Comparison of ENCODE assay signal across 8 mouse cellular contexts in genomic region chr4:149373431-149373830, GRCm38 (mm10). TPM values are rescaled to one million over a fixed set of nuclear protein-coding genes. Genes with fewer than 3 reads are reported as not detected.
DNase-seq lines count a peak whose midpoint lies in the region; ATAC-seq lines count a peak whose summit lies in the region.

No protein-coding gene starts in this region.

- no peak overlapping the region for H3K27ac ChIP-seq in forebrain, embryonic 10.5 days
- no peak overlapping the region for H3K27ac ChIP-seq in forebrain, embryonic 16.5 days (ENCODE audit: low read length)
- no peak overlapping the region; the same call in 1 of the 2 replicates for H3K27ac ChIP-seq in neural tube, embryonic 15.5 days (replicated peaks)
- H3K27ac ChIP-seq in hindbrain, embryonic 14.5 days, result no peak overlapping the region

- no peak overlapping the region for H3K9ac ChIP-seq in forebrain, embryonic 16.5 days (replicated peaks; ENCODE audit: low read depth, low read length)
- H3K9ac ChIP-seq in neural tube, embryonic 15.5 days (replicated peaks), result no peak overlapping the region
- H3K9ac ChIP-seq in hindbrain, embryonic 14.5 days, result no peak overlapping the region

- peaks cover 5% of the 10 kb centered on the region; the same call in 1 of the 2 replicates for H3K4me1 ChIP-seq in forebrain, embryonic 10.5 days
- H3K4me1 ChIP-seq in forebrain, embryonic 16.5 days (replicated peaks; ENCODE audit: control insufficient read depth, insufficient read depth, low read length), result no peaks in the 10 kb centered on the region; the same call in none of the 2 replicates
- no peaks in the 10 kb centered on the region for H3K4me1 ChIP-seq in neural tube, embryonic 15.5 days
- no peaks in the 10 kb centered on the region; the same call in 1 of the 2 replicates for H3K4me1 ChIP-seq in hindbrain, embryonic 14.5 days (replicated peaks; ENCODE audit: control insufficient read depth, insufficient read depth, low read length)

- peaks cover 99% of the 10 kb centered on the region for H3K36me3 ChIP-seq in forebrain, embryonic 10.5 days (replicated peaks)
- H3K36me3 ChIP-seq in forebrain, embryonic 16.5 days (ENCODE audit: control insufficient read depth, insufficient read depth), result peaks cover 29% of the 10 kb centered on the region
- H3K36me3 ChIP-seq in neural tube, embryonic 15.5 days, result peaks cover 56% of the 10 kb centered on the region
- H3K36me3 ChIP-seq in hindbrain, embryonic 14.5 days (replicated peaks; ENCODE audit: control insufficient read depth, insufficient read depth), result peaks cover 94% of the 10 kb centered on the region

- no peak overlapping the region for H3K4me3 ChIP-seq in forebrain, embryonic 10.5 days
- no peak overlapping the region for H3K4me3 ChIP-seq in forebrain, embryonic 16.5 days (replicated peaks; ENCODE audit: low read length)
- no peak overlapping the region for H3K4me3 ChIP-seq in neural tube, embryonic 15.5 days (replicated peaks)
- H3K4me3 ChIP-seq in hindbrain, embryonic 14.5 days (replicated peaks; ENCODE audit: low read length), result no peak overlapping the region

- H3K4me2 ChIP-seq in forebrain, embryonic 16.5 days (ENCODE audit: low read length), result no peak overlapping the region
- H3K4me2 ChIP-seq in neural tube, embryonic 15.5 days, result no peak overlapping the region
- no peak overlapping the region for H3K4me2 ChIP-seq in hindbrain, embryonic 14.5 days (replicated peaks)

- H3K9me3 ChIP-seq in forebrain, embryonic 10.5 days, result no peaks in the 10 kb centered on the region
- H3K9me3 ChIP-seq in forebrain, embryonic 16.5 days (ENCODE audit: control insufficient read depth, low read length), result no peaks in the 10 kb centered on the region
- H3K9me3 ChIP-seq in neural tube, embryonic 15.5 days (replicated peaks), result no peaks in the 10 kb centered on the region
- H3K9me3 ChIP-seq in hindbrain, embryonic 14.5 days (ENCODE audit: control insufficient read depth, low read length), result no peaks in the 10 kb centered on the region

- no peak for ATAC-seq in forebrain, embryonic 16.5 days
- no peak for ATAC-seq in neural tube, embryonic 15.5 days (ENCODE audit: low FRiP score)
- no peak for ATAC-seq in hindbrain, embryonic 14.5 days (ENCODE audit: low FRiP score)

- no peaks in the 10 kb centered on the region for H3K27me3 ChIP-seq in forebrain, embryonic 10.5 days (ENCODE audit: poor library complexity, severe bottlenecking)
- no peaks in the 10 kb centered on the region for H3K27me3 ChIP-seq in forebrain, embryonic 16.5 days (replicated peaks; ENCODE audit: control insufficient read depth, insufficient read depth, low read length)
- no peaks in the 10 kb centered on the region for H3K27me3 ChIP-seq in neural tube, embryonic 15.5 days (replicated peaks)
- no peaks in the 10 kb centered on the region for H3K27me3 ChIP-seq in hindbrain, embryonic 14.5 days (ENCODE audit: control insufficient read depth, insufficient read depth, low read length)

- WGBS in forebrain, embryonic 10.5 days, result 75% methylated on average over 5 of the region's 5 CpGs
- WGBS in forebrain, embryonic 16.5 days, result 62% methylated on average over 5 of the region's 5 CpGs
- 71% methylated on average over 5 of the region's 5 CpGs for WGBS in neural tube, embryonic 15.5 days
- WGBS in hindbrain, embryonic 14.5 days, result 74% methylated on average over 5 of the region's 5 CpGs

- peak; percentile 55 for DNase-seq in forebrain, embryonic 10.5 days (ENCODE audit: extremely low spot score, low spot score)
- peak; percentile 50 for DNase-seq in neural tube, embryonic 10.5 days (ENCODE audit: extremely low spot score, low spot score)
- peak; percentile 47 for DNase-seq in cerebellum, adult 9-11 months
- DNase-seq in hindbrain, embryonic 14.5 days (ENCODE audit: low spot score), result peak; percentile 67
- peak; percentile 77 for DNase-seq in lung, postnatal 36 days
- peak; percentile 40 for DNase-seq in thymus, postnatal 0 days (ENCODE audit: low spot score)

RNA-seq across cellular contexts. Expression of gene Ube4b, which starts 53.1 kb away (rescaled TPM):
- 61.8 and 64.6 TPM in 2 replicates for polyA plus RNA-seq in forebrain, embryonic 10.5 days (2016; fragmentation: Nextera tagmentation; extraction: Ambion mirVana)
- 59.8 and 60.7 TPM in 2 replicates for polyA plus RNA-seq in forebrain, embryonic 16.5 days (2015; fragmentation: Nextera tagmentation; extraction: Ambion mirVana)
- polyA plus RNA-seq in neural tube, embryonic 15.5 days (2015; fragmentation: Nextera tagmentation; extraction: Ambion mirVana), result 50.4 and 54.5 TPM in 2 replicates
- 53.8 and 55.3 TPM in 2 replicates for polyA plus RNA-seq in hindbrain, embryonic 14.5 days (2014; fragmentation: Nextera tagmentation; extraction: Ambion mirVana)
- polyA plus RNA-seq in thymus, postnatal 0 days (2015; fragmentation: Nextera tagmentation; extraction: Ambion mirVana), result 27.3 and 28.5 TPM in 2 replicates
